Mouse (Mus musculus) thymus, postnatal 10 days (tissue): Measurements from ENCODE around the gene Gadl1.
"Not testable (repeated sequence)": the region's sequence is repeated elsewhere in the genome, so short reads cannot be mapped to it uniquely, and the experiment has no call there.

Source experiments
- DNase-seq, 2 experiments: peaks; one replicate each; pipeline ENCODE4 v3.0.0; 2021; ENCODE audit warnings: low spot score in 2 of 2

Gadl1 gene

DNA sequence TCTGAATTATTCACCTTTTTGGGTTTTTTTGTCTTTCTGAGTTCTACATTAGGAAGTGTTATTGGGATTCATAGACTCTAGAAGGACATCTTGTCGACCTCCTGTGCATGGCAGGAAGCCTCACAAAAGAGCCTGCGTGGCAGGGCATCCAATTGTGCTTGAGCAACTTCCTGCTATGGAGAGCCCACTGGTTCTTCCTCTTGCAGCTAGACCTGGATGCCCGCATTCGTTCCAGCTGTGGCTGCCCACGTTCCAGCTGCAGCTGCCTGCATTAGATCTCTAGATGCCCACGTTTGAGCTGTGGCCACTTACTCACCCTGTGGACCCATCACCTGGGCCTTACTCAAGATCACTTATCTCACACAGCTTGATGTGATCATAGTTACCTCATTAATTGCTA is 116.1 kb downstream of the Gadl1 start:
- no peak for DNase-seq

DNA sequence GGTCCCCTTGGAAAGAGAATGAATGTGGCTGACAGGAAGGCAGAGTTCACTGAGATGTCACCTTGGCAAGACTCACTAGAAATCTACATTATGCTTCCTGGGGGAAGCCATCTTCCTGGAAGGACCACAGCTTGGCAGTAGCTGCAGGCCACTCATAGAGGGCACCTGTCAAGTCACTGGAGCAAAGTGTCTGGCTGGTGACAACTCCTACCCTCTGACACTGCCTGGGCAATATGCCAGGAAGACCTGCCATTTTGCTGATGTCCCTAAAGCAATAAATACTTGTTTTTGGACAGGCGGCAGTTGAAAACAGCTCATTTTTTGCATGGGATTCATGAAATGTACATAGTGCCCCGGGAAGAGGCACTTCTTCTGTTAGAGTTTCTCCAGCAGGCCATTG is 119.8 kb downstream of the Gadl1 start:
- DNase-seq: no peak

GRCm38 (mm10) chr9:116032711-116033110 is 123.5 kb downstream of the Gadl1 start:
- DNase-seq: no peak

DNA sequence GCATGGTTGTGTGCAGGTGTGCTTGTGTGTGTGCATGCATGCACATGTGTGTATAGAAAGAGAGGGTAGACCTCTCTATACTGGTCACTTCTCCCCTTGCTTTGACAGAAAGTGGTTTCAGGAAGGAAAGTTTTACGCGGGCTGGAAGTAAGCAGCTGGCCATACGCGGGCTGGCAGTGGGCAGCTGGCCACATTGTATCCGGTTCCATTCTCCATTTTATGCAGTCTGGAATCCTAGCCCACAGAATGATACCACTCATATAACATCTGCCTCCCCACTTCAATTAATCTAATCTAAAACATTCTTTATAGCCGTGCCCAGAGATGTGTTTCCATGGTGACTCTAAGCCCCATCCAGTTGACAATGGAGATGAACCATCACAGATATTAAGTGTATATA is 129.0 kb downstream of the Gadl1 start:
- DNase-seq: no peak

DNA sequence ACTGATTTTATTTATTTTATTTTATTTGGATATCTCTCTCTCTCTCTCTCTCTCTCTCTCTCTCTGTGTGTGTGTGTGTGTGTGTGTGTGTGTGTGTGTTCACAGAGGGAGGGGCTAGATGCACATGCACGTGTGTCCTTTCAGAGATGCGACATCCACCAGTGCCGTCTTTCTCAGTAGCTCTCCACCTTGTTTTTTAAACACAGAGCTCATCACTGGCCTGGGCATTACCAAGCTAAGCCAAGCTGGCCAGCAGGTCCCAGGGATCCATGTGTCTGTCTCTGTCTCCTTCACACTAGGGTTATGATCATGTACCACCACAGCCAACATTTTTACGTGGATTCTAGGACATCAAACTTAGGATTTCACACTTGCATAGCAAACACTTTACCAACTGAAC is 130.7 kb downstream of the Gadl1 start:
- DNase-seq: no peak

DNA sequence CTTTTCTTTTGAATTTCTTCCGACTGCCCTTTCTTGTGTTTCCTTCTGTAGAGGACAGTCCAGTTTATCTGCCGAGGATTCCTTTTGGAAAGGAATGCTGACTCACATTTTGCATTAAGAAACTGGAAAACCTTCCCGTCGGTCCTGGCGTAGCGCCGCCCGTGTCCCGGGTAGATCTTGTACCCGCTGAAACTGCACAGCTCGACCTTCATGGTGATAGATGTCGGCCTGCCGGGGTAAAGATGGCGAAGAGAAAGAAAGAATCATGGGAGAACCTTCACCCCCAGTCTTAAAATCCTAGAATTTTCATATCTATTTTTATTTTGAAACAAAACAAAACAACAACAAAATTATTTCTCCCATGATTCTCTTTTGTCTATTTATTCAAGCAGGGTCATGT is 131.6 kb downstream of the Gadl1 start:
- not testable (repeated sequence) for DNase-seq

DNA sequence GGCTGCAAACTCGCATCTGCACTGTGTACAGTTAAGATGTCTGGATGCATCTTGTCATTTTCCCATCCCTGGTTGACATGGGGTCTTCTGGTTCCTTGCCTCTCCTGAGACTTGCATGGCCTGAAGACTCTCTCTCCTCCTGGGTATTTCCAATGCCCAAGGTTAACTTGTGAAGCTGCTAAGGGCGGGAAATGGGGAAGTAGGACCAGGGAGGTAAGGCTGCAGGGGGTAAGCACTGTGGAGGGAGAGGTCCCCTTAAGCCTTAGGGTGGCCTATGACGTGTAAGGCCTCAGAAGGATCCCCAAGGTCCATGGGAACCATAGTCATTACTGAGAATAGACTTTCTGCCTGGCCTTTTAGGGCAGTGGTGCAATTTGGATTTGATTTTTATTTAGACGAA is 132.1 kb downstream of the Gadl1 start:
- no peak for DNase-seq

GRCm38 (mm10) chr9:116041787-116042186 is 132.5 kb downstream of the Gadl1 start:
- DNase-seq: peak; percentile 41 to 79

DNA sequence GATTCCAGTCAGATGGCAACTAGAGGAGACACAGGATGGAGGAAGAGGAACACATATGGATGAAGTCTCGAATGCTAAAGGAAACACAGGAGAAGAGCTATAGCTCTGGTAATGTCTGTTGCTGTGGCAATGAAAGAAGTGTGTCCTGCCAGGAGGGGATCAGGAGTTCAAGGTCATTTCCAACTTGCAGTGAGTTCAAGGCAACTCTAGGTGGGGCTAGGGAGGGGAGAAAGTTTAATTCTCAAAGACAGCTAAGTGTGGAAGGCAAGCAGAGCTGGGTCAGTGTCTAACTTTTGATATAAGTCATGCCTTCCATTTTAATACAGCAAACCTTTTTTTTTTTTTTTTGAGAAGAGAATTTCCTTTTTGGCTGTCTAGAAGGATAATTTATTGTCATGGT is 140.7 kb downstream of the Gadl1 start:
- DNase-seq: no peak

GRCm38 (mm10) chr9:116053976-116054375 is 144.7 kb downstream of the Gadl1 start:
- DNase-seq: no peak

DNA sequence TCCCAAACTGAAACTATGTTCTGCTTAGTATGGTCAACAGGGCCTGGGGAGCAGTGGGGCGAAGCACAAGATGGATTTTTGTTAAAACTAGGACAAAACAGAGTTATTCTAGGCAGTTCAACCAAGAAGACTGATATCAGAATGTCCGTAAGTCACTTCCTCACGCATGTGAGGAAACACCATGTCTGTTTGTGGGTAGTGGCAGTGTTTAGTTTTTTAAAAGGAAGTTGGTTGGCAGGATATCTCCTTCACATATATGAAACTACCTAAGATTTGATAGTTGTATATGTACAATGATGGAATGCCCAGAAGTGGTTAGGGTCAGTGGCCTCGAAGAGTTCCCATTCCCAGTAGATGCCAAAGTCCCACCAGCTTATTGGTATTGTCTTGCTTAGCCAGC is 149.2 kb downstream of the Gadl1 start:
- DNase-seq: no peak

DNA sequence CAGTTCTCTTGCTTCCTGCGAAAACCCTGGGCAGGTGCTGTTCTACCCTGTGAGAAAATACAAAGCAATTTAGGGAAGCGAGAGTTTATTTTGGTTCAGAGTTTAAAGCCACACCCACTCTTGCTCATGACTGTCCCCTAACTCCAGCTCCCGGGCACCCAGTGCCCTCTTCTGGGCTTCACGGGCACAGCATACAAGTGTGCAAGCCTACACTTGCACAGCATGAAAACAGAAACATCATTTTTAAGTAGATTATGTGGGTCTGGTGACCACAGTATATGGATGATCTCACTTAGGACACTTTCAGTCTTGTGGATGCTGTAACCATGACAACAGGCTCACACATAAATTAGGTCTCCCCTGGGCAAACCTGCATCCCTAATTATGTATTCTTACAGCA is 149.9 kb downstream of the Gadl1 start:
- peak in 1 of 2 experiments; percentile 27 for DNase-seq

GRCm38 (mm10) chr9:116060691-116061090 is 151.4 kb downstream of the Gadl1 start:
- no peak for DNase-seq

DNA sequence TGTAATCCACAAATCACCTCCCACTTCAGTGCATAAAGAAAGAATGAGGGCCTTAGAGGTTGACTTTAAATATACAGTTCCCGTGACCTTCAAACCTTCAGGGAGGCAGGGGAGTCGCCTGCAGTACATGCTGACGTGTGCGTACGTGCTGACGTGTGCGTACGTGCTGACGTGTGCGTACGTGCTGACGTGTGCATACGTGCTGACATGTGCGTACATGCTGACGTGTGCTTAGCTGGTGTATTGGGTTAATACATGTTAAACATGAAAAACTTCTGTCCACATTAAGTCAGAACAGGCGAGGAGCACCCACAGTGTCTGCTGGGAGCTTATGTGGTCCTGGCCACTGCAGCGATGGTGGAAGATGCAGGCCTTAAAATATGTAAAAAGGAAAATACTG is 155.5 kb downstream of the Gadl1 start:
- DNase-seq: no peak

- not testable (repeated sequence) for DNase-seq
Observed at GRCm38 (mm10) chr9:116071561-116071960, 162.3 kb downstream of the Gadl1 start.

DNA sequence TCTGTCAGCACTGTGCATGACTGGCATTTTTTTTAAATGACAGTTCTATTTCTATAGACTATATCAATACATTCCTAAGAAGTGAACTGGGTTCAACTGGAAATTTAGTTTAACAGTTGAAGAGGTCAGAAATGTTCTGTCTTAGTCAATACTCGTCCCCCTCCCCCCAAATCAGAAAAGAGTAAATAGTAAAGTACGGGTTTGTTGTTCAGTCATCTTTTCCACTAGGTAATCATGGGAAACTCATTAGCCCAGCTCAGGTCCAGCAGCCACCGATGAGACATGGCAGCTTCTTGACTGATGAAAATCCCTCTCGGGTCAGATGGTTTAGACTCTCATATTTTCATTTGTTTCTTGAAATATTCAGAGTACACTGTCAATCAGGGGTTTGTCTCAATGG is 166.9 kb downstream of the Gadl1 start:
- DNase-seq: no peak

- DNase-seq: peak; percentile 72 to 86
Observed at GRCm38 (mm10) chr9:116076946-116077345, 167.7 kb downstream of the Gadl1 start.

GRCm38 (mm10) chr9:116077419-116077818 is 168.2 kb downstream of the Gadl1 start:
- peak in 1 of 2 experiments; percentile 32 for DNase-seq

- no peak for DNase-seq
Observed at GRCm38 (mm10) chr9:116081781-116082180, 172.5 kb downstream of the Gadl1 start.

DNA sequence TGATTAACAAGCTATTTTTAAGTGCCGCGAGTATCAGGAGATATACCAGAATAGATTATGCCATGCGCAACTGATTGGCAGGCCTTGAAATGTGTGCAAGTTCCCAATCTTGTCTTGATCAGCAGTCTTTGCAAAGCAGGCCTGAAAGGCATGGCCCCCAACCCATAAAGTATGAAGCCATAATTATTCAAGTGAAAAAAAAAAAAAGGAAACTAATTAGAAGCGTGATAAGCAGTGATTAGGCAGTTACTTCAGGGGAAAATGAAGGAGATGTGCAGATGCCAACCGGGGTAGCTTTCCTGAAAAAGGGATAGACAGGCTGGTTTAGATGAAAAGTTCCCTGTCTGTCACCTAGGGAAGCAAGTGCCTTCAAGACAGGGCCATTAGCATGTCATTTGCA is 174.0 kb downstream of the Gadl1 start:
- no peak for DNase-seq

- no peak for DNase-seq
Observed at GRCm38 (mm10) chr9:116083726-116084323, 174.6 kb downstream of the Gadl1 start.

DNA sequence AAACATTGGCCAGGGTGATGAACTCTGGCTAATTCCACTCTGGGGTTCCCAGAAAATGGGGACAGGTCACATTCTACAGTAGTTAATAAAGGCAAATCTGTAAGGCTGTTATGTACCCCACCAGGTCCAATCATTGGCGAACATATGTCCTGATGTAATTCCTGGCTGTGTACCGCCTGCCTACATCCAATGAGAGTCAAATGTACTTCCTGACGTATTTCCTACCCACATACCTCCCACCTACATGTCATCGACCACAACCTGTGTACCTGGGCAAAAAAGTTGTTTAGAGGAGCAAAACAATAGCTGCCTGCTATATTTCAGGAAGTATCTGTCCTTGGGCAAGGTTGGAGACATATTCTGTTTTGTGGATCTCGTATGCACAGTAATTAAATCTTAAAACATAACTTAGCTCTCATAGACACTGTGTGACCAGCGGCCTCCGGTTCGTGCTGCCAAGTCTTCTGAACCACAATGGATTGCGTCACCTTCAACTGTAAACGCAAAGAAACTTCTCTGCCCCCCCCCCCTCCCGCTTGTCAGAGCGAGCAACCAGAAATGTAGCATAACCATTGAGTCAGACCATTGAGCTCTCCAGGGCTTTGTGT is 175.2 kb downstream of the Gadl1 start:
- DNase-seq: no peak

GRCm38 (mm10) chr9:116085999-116086398 is 176.7 kb downstream of the Gadl1 start:
- no peak for DNase-seq

- DNase-seq: no peak
Observed at GRCm38 (mm10) chr9:116087263-116087662, 178.0 kb downstream of the Gadl1 start.
